Mouse (Mus musculus): ENCODE measurements at regions not wholly inside any gene's neighbourhood (a gene's known extent, or its start where the extent isn't known, plus 50 kb on each side); places are given as distances from the start of the nearest gene placed in this dataset.

- H3K36me3 ChIP-seq (ENCODE audit: control insufficient read depth, insufficient read depth, low read length) = no peaks in the 10 kb centered on the region
- H3K4me3 ChIP-seq (ENCODE audit: control insufficient read depth, insufficient read depth, low read length) = no peak overlapping the region
- TF ChIP-seq POLR2A (IDR thresholded peaks at IDR 0.05; ENCODE audit: control insufficient read depth, extremely low read depth, insufficient read depth, low read length, poor library complexity) (no peak), CTCF (IDR thresholded peaks at IDR 0.05; ENCODE audit: borderline replicate concordance, control insufficient read depth, extremely low read depth, insufficient read depth, low read length, poor library complexity) (no peak)
- no peak for DNase-seq
- H3K27ac ChIP-seq (ENCODE audit: control insufficient read depth, insufficient read depth, low read length) = no peak overlapping the region
- peaks cover 9% of the 10 kb centered on the region; the same call in 1 of the 2 replicates for H3K4me1 ChIP-seq (replicated peaks; ENCODE audit: control insufficient read depth, insufficient read depth, low read length)
- H3K27me3 ChIP-seq (ENCODE audit: control insufficient read depth, insufficient read depth, low read length) = no peaks in the 10 kb centered on the region
- WGBS = 8% methylated on average over 4 of the region's 4 CpGs
Observed at GRCm38 (mm10) chr15:25546185-25546584, 76.1 kb upstream of the Myo10 start.

GRCm38 (mm10) chr15:25550269-25551054 is 71.9 kb upstream of the Myo10 start:
- Histone ChIP-seq H3K4me1 (replicated peaks; ENCODE audit: control insufficient read depth, insufficient read depth, low read length) (peaks cover 7% of the 10 kb centered on the region; the same call in 1 of the 2 replicates), H3K4me3 (ENCODE audit: control insufficient read depth, insufficient read depth, low read length) (no peak overlapping the region), H3K27ac (ENCODE audit: control insufficient read depth, insufficient read depth, low read length) (no peak overlapping the region), H3K36me3 (ENCODE audit: control insufficient read depth, insufficient read depth, low read length) (no peaks in the 10 kb centered on the region), H3K27me3 (ENCODE audit: control insufficient read depth, insufficient read depth, low read length) (no peaks in the 10 kb centered on the region)
- no peak for DNase-seq
- 20% methylated on average over 8 of the region's 8 CpGs for WGBS
- TF ChIP-seq CTCF (IDR thresholded peaks at IDR 0.05; ENCODE audit: borderline replicate concordance, control insufficient read depth, extremely low read depth, insufficient read depth, low read length, poor library complexity) (no peak), POLR2A (IDR thresholded peaks at IDR 0.05; ENCODE audit: control insufficient read depth, extremely low read depth, insufficient read depth, low read length, poor library complexity) (no peak)

- no peak for DNase-seq
- H3K27ac ChIP-seq (ENCODE audit: control insufficient read depth, insufficient read depth, low read length) = no peak overlapping the region
- no peaks in the 10 kb centered on the region for H3K4me1 ChIP-seq (replicated peaks; ENCODE audit: control insufficient read depth, insufficient read depth, low read length)
- no peaks in the 10 kb centered on the region for H3K27me3 ChIP-seq (ENCODE audit: control insufficient read depth, insufficient read depth, low read length)
- H3K4me3 ChIP-seq (ENCODE audit: control insufficient read depth, insufficient read depth, low read length) = no peak overlapping the region
- no peaks in the 10 kb centered on the region for H3K36me3 ChIP-seq (ENCODE audit: control insufficient read depth, insufficient read depth, low read length)
- no peak for TF ChIP-seq POLR2A (IDR thresholded peaks at IDR 0.05; ENCODE audit: control insufficient read depth, extremely low read depth, insufficient read depth, low read length, poor library complexity)
- TF ChIP-seq CTCF (IDR thresholded peaks at IDR 0.05; ENCODE audit: borderline replicate concordance, control insufficient read depth, extremely low read depth, insufficient read depth, low read length, poor library complexity) = no peak
- 97% methylated on average over 10 of the region's 10 CpGs for WGBS
Observed at GRCm38 (mm10) chr15:25554945-25555344, 67.4 kb upstream of the Myo10 start.

GRCm38 (mm10) chr15:25555852-25556251 is 66.5 kb upstream of the Myo10 start:
- Histone ChIP-seq H3K4me1 (replicated peaks; ENCODE audit: control insufficient read depth, insufficient read depth, low read length) (no peaks in the 10 kb centered on the region), H3K27ac (ENCODE audit: control insufficient read depth, insufficient read depth, low read length) (no peak overlapping the region), H3K27me3 (ENCODE audit: control insufficient read depth, insufficient read depth, low read length) (no peaks in the 10 kb centered on the region), H3K36me3 (ENCODE audit: control insufficient read depth, insufficient read depth, low read length) (no peaks in the 10 kb centered on the region), H3K4me3 (ENCODE audit: control insufficient read depth, insufficient read depth, low read length) (no peak overlapping the region)
- TF ChIP-seq CTCF (IDR thresholded peaks at IDR 0.05; ENCODE audit: borderline replicate concordance, control insufficient read depth, extremely low read depth, insufficient read depth, low read length, poor library complexity) (no peak), POLR2A (IDR thresholded peaks at IDR 0.05; ENCODE audit: control insufficient read depth, extremely low read depth, insufficient read depth, low read length, poor library complexity) (no peak)
- DNase-seq = no peak
- WGBS = 98% methylated on average over 2 of the region's 2 CpGs

GRCm38 (mm10) chr15:25557566-25557965 is 64.8 kb upstream of the Myo10 start:
- DNase-seq = no peak
- no peak overlapping the region for H3K4me3 ChIP-seq (ENCODE audit: control insufficient read depth, insufficient read depth, low read length)
- WGBS = 98% methylated on average over 8 of the region's 8 CpGs
- no peak overlapping the region for H3K27ac ChIP-seq (ENCODE audit: control insufficient read depth, insufficient read depth, low read length)
- H3K4me1 ChIP-seq (replicated peaks; ENCODE audit: control insufficient read depth, insufficient read depth, low read length) = no peaks in the 10 kb centered on the region
- H3K27me3 ChIP-seq (ENCODE audit: control insufficient read depth, insufficient read depth, low read length) = no peaks in the 10 kb centered on the region
- no peaks in the 10 kb centered on the region for H3K36me3 ChIP-seq (ENCODE audit: control insufficient read depth, insufficient read depth, low read length)
- TF ChIP-seq POLR2A (IDR thresholded peaks at IDR 0.05; ENCODE audit: control insufficient read depth, extremely low read depth, insufficient read depth, low read length, poor library complexity) (no peak), CTCF (IDR thresholded peaks at IDR 0.05; ENCODE audit: borderline replicate concordance, control insufficient read depth, extremely low read depth, insufficient read depth, low read length, poor library complexity) (no peak)

GRCm38 (mm10) chr15:25558240-25558639 is 64.1 kb upstream of the Myo10 start:
- 92% methylated on average over 7 of the region's 7 CpGs for WGBS

More at GRCm38 (mm10) chr15:25558240-25558639, 64.1 kb upstream of the Myo10 start:
- Histone ChIP-seq H3K36me3 (ENCODE audit: control insufficient read depth, insufficient read depth, low read length) (no peaks in the 10 kb centered on the region), H3K4me3 (ENCODE audit: control insufficient read depth, insufficient read depth, low read length) (no peak overlapping the region), H3K4me1 (replicated peaks; ENCODE audit: control insufficient read depth, insufficient read depth, low read length) (no peaks in the 10 kb centered on the region), H3K27ac (ENCODE audit: control insufficient read depth, insufficient read depth, low read length) (no peak overlapping the region), H3K27me3 (ENCODE audit: control insufficient read depth, insufficient read depth, low read length) (no peaks in the 10 kb centered on the region)
- TF ChIP-seq CTCF (IDR thresholded peaks at IDR 0.05; ENCODE audit: borderline replicate concordance, control insufficient read depth, extremely low read depth, insufficient read depth, low read length, poor library complexity) (no peak), POLR2A (IDR thresholded peaks at IDR 0.05; ENCODE audit: control insufficient read depth, extremely low read depth, insufficient read depth, low read length, poor library complexity) (no peak)
- no peak for DNase-seq

All from thymus, adult 2 months (tissue).